Mouse (Mus musculus): ENCODE data around the gene 6430571L13Rik. TPM values are rescaled to one million over a fixed set of nuclear protein-coding genes. Genes with fewer than 3 reads are reported as not detected.

6430571L13Rik gene
- 1.2 and 1.5 TPM in 2 replicates for polyA plus RNA-seq (2015; fragmentation: Nextera tagmentation; extraction: Ambion mirVana)

GRCm38 (mm10) chr9:107340267-107340859, at the start of gene 6430571L13Rik:
Gene 6430571L13Rik, plus strand, starts transcription at chr9:107340602.
- H3K4me1 ChIP-seq = peaks cover 24% of the 10 kb centered on the region
- H3K9ac ChIP-seq = peak within 1 kb of the TSS; percentile 76
- no peak within 1 kb of the TSS for H3K27ac ChIP-seq
- H3K36me3 ChIP-seq = no peaks in the 10 kb centered on the region
- WGBS = under 1% methylated on average over 34 of the region's 34 CpGs
- ATAC-seq (ENCODE audit: insufficient number of reproducible peaks, insufficient read depth, low FRiP score, low TSS enrichment, low read depth) = peak; percentile 90
- peak within 1 kb of the TSS; percentile 67 for H3K4me2 ChIP-seq
- H3K27me3 ChIP-seq = peaks cover 10% of the 10 kb centered on the region; the same call in 1 of the 2 replicates
- H3K4me3 ChIP-seq = peak within 1 kb of the TSS; percentile 65
- no peaks in the 10 kb centered on the region for H3K9me3 ChIP-seq

DNA sequence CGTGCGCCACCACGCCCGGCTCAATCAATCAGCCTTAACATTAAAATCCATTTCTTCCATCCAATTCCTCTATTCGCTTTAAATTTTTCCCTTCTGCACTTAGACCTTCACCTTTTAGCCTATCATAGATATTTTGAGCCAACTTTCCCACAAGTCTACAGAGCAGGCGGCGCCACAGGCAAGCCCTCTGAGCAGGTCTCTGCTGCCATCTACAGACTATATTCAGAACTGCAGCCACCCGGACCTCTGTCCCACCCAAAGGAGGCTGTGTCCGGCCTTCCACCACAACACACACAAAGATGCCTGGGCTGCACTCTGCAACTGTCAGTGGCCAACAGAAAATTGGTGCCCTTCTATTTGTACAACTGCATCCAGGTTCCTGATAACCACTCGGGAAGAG, 49.5 kb upstream of the 6430571L13Rik start:
- H3K9me3 ChIP-seq = no peaks in the 10 kb centered on the region
- H3K27me3 ChIP-seq = peaks cover 14% of the 10 kb centered on the region
- no peaks in the 10 kb centered on the region for H3K36me3 ChIP-seq
- no peak overlapping the region for H3K27ac ChIP-seq
- WGBS = 28% methylated on average over 10 of the region's 10 CpGs
- H3K9ac ChIP-seq = no peak overlapping the region; the same call in 1 of the 2 replicates
- H3K4me3 ChIP-seq = no peak overlapping the region
- no peak for ATAC-seq (ENCODE audit: insufficient number of reproducible peaks, insufficient read depth, low FRiP score, low TSS enrichment, low read depth)
- H3K4me1 ChIP-seq = peaks cover 16% of the 10 kb centered on the region
- H3K4me2 ChIP-seq = no peak overlapping the region

DNA sequence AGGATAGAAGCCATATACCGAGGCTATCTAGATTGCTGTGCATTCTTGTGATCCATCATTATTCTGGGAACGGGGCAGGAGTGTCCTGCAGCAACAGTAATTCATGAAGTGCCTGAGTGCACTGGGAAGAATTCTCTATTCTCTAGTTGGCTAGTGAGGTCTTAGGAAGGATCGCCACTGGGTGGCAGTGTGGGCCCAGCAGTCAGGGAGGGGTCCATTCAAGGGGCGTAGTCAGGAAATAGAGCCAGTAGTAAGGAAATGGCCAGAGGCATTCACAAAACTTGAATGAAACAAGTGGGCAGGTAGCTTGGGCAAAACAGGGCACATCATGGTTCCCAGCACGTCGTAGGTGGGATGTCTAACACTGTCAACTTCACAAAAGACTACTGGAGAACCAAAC, 46.2 kb upstream of the 6430571L13Rik start:
- peaks cover 12% of the 10 kb centered on the region for H3K27me3 ChIP-seq
- no peak overlapping the region for H3K4me2 ChIP-seq
- H3K4me1 ChIP-seq = peaks cover 32% of the 10 kb centered on the region
- no peak overlapping the region for H3K9ac ChIP-seq
- no peak for ATAC-seq (ENCODE audit: insufficient number of reproducible peaks, insufficient read depth, low FRiP score, low TSS enrichment, low read depth)
- WGBS = 3% methylated on average over 6 of the region's 6 CpGs
- no peaks in the 10 kb centered on the region for H3K36me3 ChIP-seq
- no peak overlapping the region for H3K27ac ChIP-seq
- no peaks in the 10 kb centered on the region for H3K9me3 ChIP-seq
- H3K4me3 ChIP-seq = no peak overlapping the region

GRCm38 (mm10) chr9:107295616-107296015, 44.8 kb upstream of the 6430571L13Rik start:
- H3K4me2 ChIP-seq = peak overlapping the region; percentile 90
- WGBS = 72% methylated on average over 4 of the region's 4 CpGs
- H3K4me3 ChIP-seq = peak overlapping the region; percentile 74; the same call in 1 of the 2 replicates
- H3K36me3 ChIP-seq = peaks cover 7% of the 10 kb centered on the region
- no peak for ATAC-seq (ENCODE audit: insufficient number of reproducible peaks, insufficient read depth, low FRiP score, low TSS enrichment, low read depth)
- H3K9me3 ChIP-seq = no peaks in the 10 kb centered on the region
- peaks cover 28% of the 10 kb centered on the region for H3K4me1 ChIP-seq
- H3K27me3 ChIP-seq = peaks cover 12% of the 10 kb centered on the region
- H3K9ac ChIP-seq = no peak overlapping the region
- peak overlapping the region; percentile 78; the same call in 1 of the 2 replicates for H3K27ac ChIP-seq

- peaks cover 9% of the 10 kb centered on the region for H3K36me3 ChIP-seq
- H3K27ac ChIP-seq = peak within 1 kb of the TSS; percentile 78
- H3K4me2 ChIP-seq = peak within 1 kb of the TSS; percentile 90
- peaks cover 12% of the 10 kb centered on the region for H3K27me3 ChIP-seq
- peak within 1 kb of the TSS; percentile 74 for H3K4me3 ChIP-seq
- no peaks in the 10 kb centered on the region for H3K9me3 ChIP-seq
- H3K4me1 ChIP-seq = peaks cover 28% of the 10 kb centered on the region
- H3K9ac ChIP-seq = peak within 1 kb of the TSS; percentile 85
- no peak for ATAC-seq (ENCODE audit: insufficient number of reproducible peaks, insufficient read depth, low FRiP score, low TSS enrichment, low read depth)
These were observed 44.6 kb upstream of the 6430571L13Rik start, which contains the start of gene Cish for GRCm38 (mm10) chr9:107296016-107296040. Gene Cish, plus strand, starts transcription at chr9:107296026.

- peak overlapping the region; percentile 78 for H3K27ac ChIP-seq
- H3K4me1 ChIP-seq = peaks cover 28% of the 10 kb centered on the region
- peaks cover 12% of the 10 kb centered on the region for H3K27me3 ChIP-seq
- H3K4me2 ChIP-seq = peak overlapping the region; percentile 90
- no peak for ATAC-seq (ENCODE audit: insufficient number of reproducible peaks, insufficient read depth, low FRiP score, low TSS enrichment, low read depth)
- H3K36me3 ChIP-seq = peaks cover 11% of the 10 kb centered on the region
- H3K9ac ChIP-seq = peak overlapping the region; percentile 85
- peak overlapping the region; percentile 74 for H3K4me3 ChIP-seq
- H3K9me3 ChIP-seq = no peaks in the 10 kb centered on the region
- 7% methylated on average over 14 of the region's 14 CpGs for WGBS
These were observed 44.4 kb upstream of the 6430571L13Rik start for GRCm38 (mm10) chr9:107296041-107296440.

DNA sequence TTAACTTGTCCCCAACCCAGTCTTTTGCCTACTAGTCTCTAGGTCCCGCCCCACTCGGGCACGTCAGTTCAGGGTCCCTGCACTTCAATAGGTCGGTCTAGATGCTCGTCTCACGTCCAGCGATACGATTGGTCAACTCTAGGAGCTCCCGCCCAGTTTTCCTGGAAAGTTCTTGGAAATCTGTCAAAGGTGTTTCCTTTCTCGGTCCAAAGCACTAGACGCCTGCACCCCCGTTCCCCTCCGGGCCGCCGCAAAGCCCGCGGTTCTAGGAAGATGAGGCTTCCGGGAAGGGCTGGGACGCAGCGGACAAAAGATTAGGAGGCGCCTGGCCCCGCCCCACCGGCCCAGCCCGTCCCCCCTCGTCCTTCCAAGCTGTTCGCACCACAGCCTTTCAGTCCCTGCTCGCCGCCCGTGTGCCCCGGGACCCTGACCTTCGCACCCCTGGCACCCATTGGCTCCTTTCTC, 43.9 kb upstream of the 6430571L13Rik start:
- peaks cover 16% of the 10 kb centered on the region for H3K36me3 ChIP-seq
- H3K4me1 ChIP-seq = peaks cover 28% of the 10 kb centered on the region
- 0% methylated on average over 31 of the region's 31 CpGs for WGBS
- H3K4me3 ChIP-seq = peak overlapping the region; percentile 74
- peaks cover 12% of the 10 kb centered on the region for H3K27me3 ChIP-seq
- H3K9me3 ChIP-seq = no peaks in the 10 kb centered on the region
- H3K9ac ChIP-seq = peak overlapping the region; percentile 85
- peak; percentile 91 for ATAC-seq (ENCODE audit: insufficient number of reproducible peaks, insufficient read depth, low FRiP score, low TSS enrichment, low read depth)
- H3K4me2 ChIP-seq = peak overlapping the region; percentile 90
- H3K27ac ChIP-seq = peak overlapping the region; percentile 78

DNA sequence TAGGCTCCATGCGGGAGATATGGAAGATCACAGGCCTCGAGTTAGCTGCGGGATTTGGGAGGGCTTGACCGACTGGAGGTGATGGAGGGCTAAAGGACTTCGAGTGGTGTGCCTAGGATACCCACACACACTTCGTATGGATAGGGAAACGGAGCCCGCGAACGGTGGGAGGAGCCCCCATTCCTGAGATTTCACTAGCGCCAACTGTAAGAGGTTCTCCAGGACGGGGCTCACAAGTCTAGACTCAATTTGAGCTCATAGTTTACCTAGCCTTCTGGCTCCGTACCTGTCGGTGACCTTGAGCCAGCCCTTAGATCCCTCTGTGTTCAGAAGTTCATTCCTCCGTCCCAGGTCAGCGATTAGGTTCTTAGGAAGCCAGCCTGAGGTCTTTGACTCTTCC, 43.3 kb upstream of the 6430571L13Rik start:
- Histone ChIP-seq H3K27ac (peak overlapping the region; percentile 78), H3K4me1 (peaks cover 28% of the 10 kb centered on the region), H3K9ac (peak overlapping the region; percentile 85), H3K27me3 (peaks cover 12% of the 10 kb centered on the region), H3K4me2 (peak overlapping the region; percentile 90), H3K9me3 (no peaks in the 10 kb centered on the region), H3K36me3 (peaks cover 21% of the 10 kb centered on the region), H3K4me3 (peak overlapping the region; percentile 74)
- WGBS = 11% methylated on average over 16 of the region's 16 CpGs
- no peak for ATAC-seq (ENCODE audit: insufficient number of reproducible peaks, insufficient read depth, low FRiP score, low TSS enrichment, low read depth)

DNA sequence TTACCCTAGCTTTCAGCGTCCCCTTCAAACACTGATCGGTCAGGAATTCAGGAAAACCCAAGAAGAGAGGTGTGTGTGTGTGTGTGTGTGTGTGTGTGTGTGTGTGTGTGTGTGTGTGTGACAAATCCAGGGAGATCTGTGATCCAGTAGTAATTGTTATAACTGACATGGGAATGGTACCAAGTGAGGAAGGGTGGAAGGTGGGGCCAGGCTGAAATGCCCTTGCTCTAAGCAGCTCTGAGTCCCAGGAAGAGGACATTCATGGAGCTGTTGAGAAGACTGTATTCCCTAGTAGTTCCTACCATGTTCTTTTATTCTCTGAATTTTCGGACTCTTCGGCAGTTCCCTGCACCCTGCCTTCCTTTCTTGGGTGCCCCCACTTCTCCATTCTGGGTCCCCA, 42.7 kb upstream of the 6430571L13Rik start:
- ATAC-seq (ENCODE audit: insufficient number of reproducible peaks, insufficient read depth, low FRiP score, low TSS enrichment, low read depth) = no peak
- peaks cover 11% of the 10 kb centered on the region for H3K27me3 ChIP-seq
- 84% methylated on average over 4 of the region's 4 CpGs for WGBS
- H3K9me3 ChIP-seq = no peaks in the 10 kb centered on the region
- H3K36me3 ChIP-seq = peaks cover 23% of the 10 kb centered on the region
- peaks cover 28% of the 10 kb centered on the region for H3K4me1 ChIP-seq
- peak overlapping the region; percentile 74 for H3K4me3 ChIP-seq
- H3K27ac ChIP-seq = no peak overlapping the region
- H3K9ac ChIP-seq = peak overlapping the region; percentile 85; the same call in 1 of the 2 replicates
- peak overlapping the region; percentile 90 for H3K4me2 ChIP-seq

DNA sequence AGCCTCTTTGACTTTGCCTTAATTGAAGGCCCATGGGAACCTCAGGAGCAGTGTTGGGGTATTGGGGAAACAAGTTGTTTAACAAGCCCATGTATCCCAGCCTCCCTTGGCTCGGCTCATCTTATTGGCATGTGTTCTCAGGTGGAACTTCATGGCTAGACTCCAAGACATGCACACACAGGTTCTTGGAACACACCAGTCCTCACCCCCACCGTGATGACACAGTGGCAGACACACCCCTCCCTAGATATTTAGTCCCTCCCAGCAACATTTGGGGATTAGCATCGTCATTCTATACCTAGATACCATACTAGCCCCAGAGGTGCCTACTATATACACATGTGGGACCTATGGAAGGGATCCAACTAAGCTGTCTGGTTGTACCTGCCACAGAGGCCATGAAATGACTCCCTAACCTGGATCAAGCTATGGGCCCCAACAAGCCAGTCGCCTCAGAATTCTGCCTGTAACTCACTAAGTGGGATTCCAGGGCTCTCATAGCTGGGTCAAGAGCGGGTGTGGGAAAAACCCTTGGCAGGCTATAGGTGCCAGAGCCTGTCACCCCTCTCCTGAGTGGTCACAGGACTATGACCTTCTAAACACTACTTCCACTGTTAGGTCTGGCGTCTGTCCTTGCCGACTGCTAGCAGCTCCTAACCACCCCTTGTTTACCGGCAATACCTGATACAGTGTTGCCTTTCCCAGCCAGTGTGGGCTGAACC, 42.2 kb upstream of the 6430571L13Rik start:
- WGBS = 75% methylated on average over 8 of the region's 8 CpGs
- Histone ChIP-seq H3K27me3 (peaks cover 5% of the 10 kb centered on the region), H3K4me1 (peaks cover 28% of the 10 kb centered on the region), H3K36me3 (peaks cover 23% of the 10 kb centered on the region), H3K9me3 (no peaks in the 10 kb centered on the region), H3K4me3 (no peak overlapping the region), H3K27ac (no peak overlapping the region), H3K4me2 (peak overlapping the region; percentile 90), H3K9ac (no peak overlapping the region)
- ATAC-seq (ENCODE audit: insufficient number of reproducible peaks, insufficient read depth, low FRiP score, low TSS enrichment, low read depth) = no peak

- ATAC-seq (ENCODE audit: insufficient number of reproducible peaks, insufficient read depth, low FRiP score, low TSS enrichment, low read depth) = no peak
- no peak overlapping the region for H3K4me3 ChIP-seq
- peak overlapping the region; percentile 90; the same call in 1 of the 2 replicates for H3K4me2 ChIP-seq
- H3K27me3 ChIP-seq = peaks cover 5% of the 10 kb centered on the region
- H3K9me3 ChIP-seq = no peaks in the 10 kb centered on the region
- 76% methylated on average over 6 of the region's 6 CpGs for WGBS
- H3K27ac ChIP-seq = no peak overlapping the region
- H3K4me1 ChIP-seq = peaks cover 28% of the 10 kb centered on the region
- peaks cover 23% of the 10 kb centered on the region for H3K36me3 ChIP-seq
- no peak overlapping the region for H3K9ac ChIP-seq
These were observed 41.5 kb upstream of the 6430571L13Rik start for GRCm38 (mm10) chr9:107298876-107299275.

- 79% methylated on average over 7 of the region's 7 CpGs for WGBS
- H3K9ac ChIP-seq = no peak overlapping the region
- H3K4me1 ChIP-seq = peaks cover 28% of the 10 kb centered on the region
- no peak for ATAC-seq (ENCODE audit: insufficient number of reproducible peaks, insufficient read depth, low FRiP score, low TSS enrichment, low read depth)
- no peak overlapping the region for H3K4me3 ChIP-seq
- no peak overlapping the region for H3K27ac ChIP-seq
- peaks cover 5% of the 10 kb centered on the region for H3K27me3 ChIP-seq
- no peaks in the 10 kb centered on the region for H3K9me3 ChIP-seq
- no peak overlapping the region for H3K4me2 ChIP-seq
- peaks cover 23% of the 10 kb centered on the region for H3K36me3 ChIP-seq
These were observed 40.6 kb upstream of the 6430571L13Rik start for GRCm38 (mm10) chr9:107299783-107300182.

Data from embryonic facial prominence, embryonic 13.5 days (tissue).